Mouse (Mus musculus) small intestine, adult 2 months (tissue): ENCODE results near the gene Hspa8. TPM values are rescaled to one million over a fixed set of nuclear protein-coding genes. Genes with fewer than 3 reads are reported as not detected.
A peak's percentile ranks its signal among the peaks of the same experiment; 100 is the strongest.

Source experiments
- H3K27ac ChIP-seq: fragments of 200-500 bp; 2 replicates; pipeline ENCODE4 v1.5.1; 2012; ENCODE audit warnings: low read depth, low read length, control low read depth, inconsistent platforms; ENCODE audit not compliant: insufficient read depth
- H3K27me3 ChIP-seq: fragments of 200-500 bp; 2 replicates; pipeline ENCODE4 v1.6.1; 2012; ENCODE audit warnings: mild to moderate bottlenecking, moderate library complexity, low read length, inconsistent platforms; ENCODE audit not compliant: control insufficient read depth, insufficient read depth
- H3K36me3 ChIP-seq: fragments of 200-500 bp; 2 replicates; pipeline ENCODE4 v1.6.1; 2012; ENCODE audit warnings: mild to moderate bottlenecking, low read length, control low read depth, inconsistent platforms; ENCODE audit not compliant: control insufficient read depth, insufficient read depth
- H3K4me1 ChIP-seq: fragments of 200-500 bp; 2 replicates; pipeline ENCODE4 v1.6.1; 2012; ENCODE audit warnings: low read length, inconsistent platforms, mixed read lengths; ENCODE audit not compliant: control insufficient read depth, insufficient read depth, insufficient read length
- H3K4me3 ChIP-seq: fragments of 200-500 bp; 2 replicates; pipeline ENCODE4 v1.5.1; 2012; ENCODE audit warnings: low read depth, mild to moderate bottlenecking, control low read depth, inconsistent platforms, low read length, moderate library complexity
- CTCF ChIP-seq: fragments of 200-500 bp; IDR thresholded peaks from 2 replicates; pipeline ENCODE4 v1.5.1; 2012; ENCODE audit warnings: low read depth, mild to moderate bottlenecking, control low read depth, inconsistent platforms, low read length, moderate library complexity, mixed read lengths; ENCODE audit not compliant: insufficient replicate concordance, insufficient read length; ENCODE audit errors: extremely low read depth
- POLR2A ChIP-seq: fragments of 200-500 bp; IDR thresholded peaks from 2 replicates; pipeline ENCODE4 v1.6.1; 2012; ENCODE audit warnings: low read depth, mild to moderate bottlenecking, control low read depth, inconsistent platforms, low read length, moderate library complexity
- WGBS: fragments of 180-500 bp; shearing (Covaris S2); methylation state at CpG from one replicate; pipeline ENCODE4 v1.1.7; 2018; 5-methylcytosine and 5-hydroxymethylcytosine counted together
- polyA plus RNA-seq: library from polyadenylated mRNA; depleted of rRNA; stranded (reverse); fragments of >200 nt; gene quantifications from 2 replicates; pipeline ENCODE4 v1.2.3, GENCODE M21; 2012; rRNA removed

Gene Hspa8
- polyA plus RNA-seq, 1 experiment, result 816 TPM

DNA sequence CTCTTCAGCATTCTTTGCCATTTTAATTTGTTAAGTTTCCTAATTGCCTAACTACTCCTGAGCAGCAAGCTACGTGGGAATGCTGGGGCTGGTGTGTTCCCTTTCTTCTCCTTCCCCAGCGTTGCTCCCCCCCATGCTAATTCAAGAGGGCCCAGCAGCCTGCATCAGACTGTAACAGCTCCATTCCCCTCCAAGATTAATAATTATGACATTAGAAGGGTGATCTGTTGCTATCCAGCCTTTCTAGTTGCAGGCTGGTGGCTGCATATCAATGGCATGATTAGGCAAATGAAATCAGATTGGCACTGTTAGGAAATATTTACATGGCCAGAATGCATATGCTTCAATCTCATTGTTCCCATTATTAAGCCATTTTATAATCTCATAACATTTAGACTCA lies 50.7 kb downstream of the Hspa8 start:
- no peaks in the 10 kb centered on the region for H3K4me1 ChIP-seq
- H3K4me3 ChIP-seq, result no peak overlapping the region
- no peaks in the 10 kb centered on the region for H3K36me3 ChIP-seq
- WGBS, result 49% methylated on average over 2 of the region's 2 CpGs
- no peak overlapping the region for H3K27ac ChIP-seq
- H3K27me3 ChIP-seq, result no peaks in the 10 kb centered on the region
- no peak for TF ChIP-seq CTCF
- no peak for TF ChIP-seq POLR2A

DNA sequence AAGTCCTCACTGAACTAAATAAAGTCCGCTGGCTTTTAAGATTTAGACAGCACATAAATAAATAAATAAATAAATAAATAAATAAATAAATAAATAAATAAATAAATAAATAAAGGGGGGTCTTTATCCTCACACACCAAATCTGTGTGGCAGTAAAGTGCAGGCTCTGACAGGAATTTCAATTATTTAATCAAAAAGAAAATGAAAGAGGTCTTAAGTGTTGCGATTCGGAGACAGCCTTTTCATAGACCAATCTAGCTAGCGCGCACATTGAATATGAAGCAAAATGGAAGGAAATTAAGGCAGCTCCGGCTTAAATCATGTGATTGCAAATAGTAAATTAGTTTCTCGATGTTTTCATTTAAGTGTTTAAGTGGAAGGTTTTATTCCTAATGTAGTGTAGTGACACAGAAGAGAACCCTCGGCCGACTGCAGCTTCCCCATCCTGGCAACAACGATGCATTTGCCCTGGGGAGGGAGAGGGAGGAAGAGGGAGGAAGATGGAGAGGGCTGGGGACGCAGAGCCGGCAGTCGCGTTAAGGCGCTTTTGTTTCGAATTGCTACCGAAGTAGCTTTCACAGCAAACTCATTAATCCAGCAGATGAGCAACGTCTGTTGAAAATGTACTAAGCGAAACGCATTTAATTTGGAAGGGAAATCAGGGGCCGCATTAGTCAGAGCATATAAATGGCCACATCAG lies 57.8 kb downstream of the Hspa8 start:
- H3K4me1 ChIP-seq, result no peaks in the 10 kb centered on the region
- H3K36me3 ChIP-seq, result no peaks in the 10 kb centered on the region
- H3K4me3 ChIP-seq, result peak overlapping the region; percentile 30
- H3K27me3 ChIP-seq, result peaks cover 13% of the 10 kb centered on the region
- no peak overlapping the region for H3K27ac ChIP-seq
- TF ChIP-seq CTCF (no peak), POLR2A (no peak)
- WGBS, result 14% methylated on average over 21 of the region's 21 CpGs

DNA sequence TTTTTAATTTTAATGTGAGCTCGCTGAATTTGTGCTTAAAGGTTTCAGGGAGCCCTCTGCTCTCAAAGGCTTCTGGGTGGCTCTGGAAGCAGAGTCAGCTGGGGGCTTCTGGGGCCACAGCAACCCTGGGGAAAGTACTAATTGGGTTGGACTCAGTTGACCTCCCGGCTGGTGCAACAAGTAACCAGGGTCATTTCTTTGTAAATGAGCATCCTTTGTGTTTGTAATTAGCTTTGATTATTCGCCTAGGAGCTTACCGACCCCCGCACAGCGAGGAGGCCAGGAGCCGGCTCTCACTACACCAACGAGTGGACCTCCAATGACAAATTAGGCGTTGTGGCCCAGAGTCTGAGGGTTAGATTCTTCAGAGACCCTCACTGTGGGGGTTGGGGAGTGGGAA lies 58.4 kb downstream of the Hspa8 start:
- no peaks in the 10 kb centered on the region for H3K4me1 ChIP-seq
- TF ChIP-seq CTCF (no peak), POLR2A (no peak)
- WGBS, result 27% methylated on average over 9 of the region's 9 CpGs
- H3K36me3 ChIP-seq, result no peaks in the 10 kb centered on the region
- H3K27ac ChIP-seq, result no peak overlapping the region
- no peak overlapping the region for H3K4me3 ChIP-seq
- H3K27me3 ChIP-seq, result peaks cover 13% of the 10 kb centered on the region

Other genes starting within 250 kb of the Hspa8 start
- gene Gm21915, start 130.4 kb upstream of the Hspa8 start, polyA plus RNA-seq, result not detected in 2 replicates
- gene Clmp, start 115.0 kb upstream of the Hspa8 start, polyA plus RNA-seq, result 34.0 and 37.6 TPM in 2 replicates
- not detected in 2 replicates for gene Bsx, start 73.1 kb downstream of the Hspa8 start, polyA plus RNA-seq
- 0.03 and 0.04 TPM in 2 replicates for gene Jhy, start 163.1 kb downstream of the Hspa8 start, polyA plus RNA-seq
- gene Crtam, start 203.6 kb downstream of the Hspa8 start, polyA plus RNA-seq, result 0.08 TPM in 2 replicates